Mouse (Mus musculus): ENCODE measurements at regions not wholly inside any gene's neighbourhood (a gene's known extent, or its start where the extent isn't known, plus 50 kb on each side); places are given as distances from the start of the nearest gene placed in this dataset.

DNA sequence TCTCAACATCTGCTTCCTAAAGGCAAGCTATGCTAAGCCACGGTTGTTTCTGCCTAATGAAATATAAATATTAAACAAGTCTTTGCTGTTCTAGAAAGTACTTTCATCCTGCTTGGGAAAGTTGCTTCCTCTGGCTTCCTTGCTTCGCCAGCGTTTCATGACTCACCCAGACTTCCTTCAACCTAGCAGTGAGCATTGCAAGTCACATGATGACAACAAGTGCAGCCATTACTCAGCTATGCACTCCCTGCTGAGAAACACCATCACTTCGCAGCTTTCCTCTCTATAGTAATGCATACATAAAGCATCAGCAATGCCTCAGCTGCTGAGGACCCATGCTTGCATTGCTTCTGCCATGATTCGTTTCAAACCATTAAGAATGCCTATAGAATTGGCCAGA lies 420.2 kb upstream of the Negr1 start:
- TF ChIP-seq CTCF (IDR thresholded peaks at IDR 0.05; ENCODE audit: borderline replicate concordance, extremely low read depth, insufficient read depth, insufficient read length): no peak
- TF ChIP-seq POLR2A (IDR thresholded peaks at IDR 0.05; ENCODE audit: borderline replicate concordance, extremely low read depth, insufficient read depth, insufficient read length, poor library complexity, severe bottlenecking): no peak
